Mouse (Mus musculus) liver (tissue): ENCODE measurements around the gene Hopx.

ENCODE experiments used
- DNase-seq: peaks from one replicate; pipeline ENCODE4 v3.0.0-alpha.2; 2020; ENCODE audit warnings: mixed read lengths

Gene Hopx

GRCm38 (mm10) chr5:77061372-77062038, 53.4 kb downstream of the Hopx start:
- DNase-seq: peak; percentile 63

- DNase-seq: no peak
Measured at GRCm38 (mm10) chr5:77060363-77060762, 54.6 kb downstream of the Hopx start.

- no peak for DNase-seq
Measured at GRCm38 (mm10) chr5:77056881-77057440, 58.0 kb downstream of the Hopx start.

- no peak for DNase-seq
Measured at GRCm38 (mm10) chr5:77052616-77053015, 62.3 kb downstream of the Hopx start.

- no peak for DNase-seq
Measured at GRCm38 (mm10) chr5:77044362-77044761, 70.6 kb downstream of the Hopx start.

- no peak for DNase-seq
Measured at GRCm38 (mm10) chr5:77039391-77039790, 75.5 kb downstream of the Hopx start.

GRCm38 (mm10) chr5:77038451-77038850, 76.5 kb downstream of the Hopx start:
- DNase-seq: no peak
